Mouse (Mus musculus) kidney, postnatal 0 days (tissue): Measurements from ENCODE around the gene Arid2. TPM values are rescaled to one million over a fixed set of nuclear protein-coding genes. Genes with fewer than 3 reads are reported as not detected.
A peak's percentile ranks its signal among the peaks of the same experiment; 100 is the strongest.

Experiments
- ATAC-seq: fragments of 200-750 bp; cut with Nextera tagmentation; replicated peaks from 2 replicates; pipeline ENCODE4 v1.8.0; 2017; ENCODE audit warnings: low read depth, moderate number of reproducible peaks, moderate TSS enrichment, moderate library complexity; ENCODE audit not compliant: low FRiP score
- DNase-seq: peaks from one replicate; pipeline ENCODE4 v3.0.0-alpha.2; 2016; ENCODE audit warnings: low spot score
- H3K27ac ChIP-seq: fragments of 300-500 bp; sonication (generic); 2 replicates; pipeline ENCODE4 v1.5.1; 2014; ENCODE audit warnings: mild to moderate bottlenecking
- H3K27me3 ChIP-seq: fragments of 300-500 bp; sonication (generic); 2 replicates; pipeline ENCODE4 v1.6.1; 2014; ENCODE audit warnings: low read length, mixed read lengths; ENCODE audit not compliant: insufficient read depth
- H3K36me3 ChIP-seq: fragments of 300-500 bp; sonication (generic); 2 replicates; pipeline ENCODE4 v1.6.1; 2014; ENCODE audit warnings: low read length, mixed read lengths; ENCODE audit not compliant: insufficient read depth
- H3K4me1 ChIP-seq: fragments of 300-500 bp; sonication (generic); replicated peaks from 2 replicates; pipeline ENCODE4 v1.6.1; 2014; ENCODE audit warnings: antibody characterized with exemption, low read length, mixed read lengths; ENCODE audit not compliant: insufficient read depth
- H3K4me2 ChIP-seq: fragments of 300-500 bp; sonication (generic); 2 replicates; pipeline ENCODE4 v1.6.1; 2014; ENCODE audit warnings: mild to moderate bottlenecking, low read length, moderate library complexity, mixed read lengths
- H3K4me3 ChIP-seq: fragments of 300-500 bp; sonication (generic); replicated peaks from 2 replicates; pipeline ENCODE4 v1.5.1; 2014; ENCODE audit warnings: low read depth, low read length
- H3K9ac ChIP-seq: fragments of 300-500 bp; sonication (generic); 2 replicates; pipeline ENCODE4 v1.6.1; 2014; ENCODE audit warnings: low read depth, low read length
- H3K9me3 ChIP-seq: fragments of 300-500 bp; sonication (generic); replicated peaks from 2 replicates; pipeline ENCODE4 v1.6.1; 2016; ENCODE audit warnings: low read length, inconsistent platforms, mixed read lengths
- CTCF ChIP-seq: IDR thresholded peaks from 2 replicates; pipeline ENCODE4 v1.5.1; 2016; ENCODE audit warnings: antibody characterized with exemption, low read depth, mild to moderate bottlenecking, moderate library complexity
- WGBS: fragments of 180-500 bp; shearing (Covaris S2); extraction: QIAGEN DNeasy Blood & Tissue Kit; methylation state at CpG from one replicate; pipeline ENCODE4 v1.1.7; 2014; 5-methylcytosine and 5-hydroxymethylcytosine counted together
- polyA plus RNA-seq: library from polyadenylated mRNA; unstranded; fragments of >200 nt; fragmentation: Nextera tagmentation; extraction: Ambion mirVana; gene quantifications from 2 replicates; pipeline ENCODE4 v1.2.1, GENCODE M21; 2015

Arid2 gene
- polyA plus RNA-seq, 1 experiment from 2014 or later: 16.6 TPM

GRCm38 (mm10) chr15:96371311-96371710 is 84.0 kb downstream of the Arid2 start:
- ATAC-seq: no peak
- H3K4me1 ChIP-seq: no peaks in the 10 kb centered on the region
- no peaks in the 10 kb centered on the region for H3K9me3 ChIP-seq
- H3K27me3 ChIP-seq: no peaks in the 10 kb centered on the region
- H3K4me2 ChIP-seq: no peak overlapping the region
- no peak overlapping the region for H3K27ac ChIP-seq
- H3K4me3 ChIP-seq: no peak overlapping the region
- no peak for DNase-seq
- peaks cover 53% of the 10 kb centered on the region for H3K36me3 ChIP-seq
- no peak for TF ChIP-seq CTCF
- 95% methylated on average over 18 of the region's 18 CpGs for WGBS
- no peak overlapping the region for H3K9ac ChIP-seq

GRCm38 (mm10) chr15:96372628-96373027 is 85.3 kb downstream of the Arid2 start:
- no peak for TF ChIP-seq CTCF
- Histone ChIP-seq H3K4me3 (no peak overlapping the region), H3K36me3 (peaks cover 53% of the 10 kb centered on the region), H3K4me2 (no peak overlapping the region), H3K9ac (no peak overlapping the region), H3K27ac (no peak overlapping the region), H3K4me1 (no peaks in the 10 kb centered on the region), H3K9me3 (no peaks in the 10 kb centered on the region), H3K27me3 (no peaks in the 10 kb centered on the region)
- no peak for ATAC-seq
- DNase-seq: no peak
- WGBS: 90% methylated on average over 6 of the region's 6 CpGs

GRCm38 (mm10) chr15:96373161-96373560 is 85.8 kb downstream of the Arid2 start:
- ATAC-seq: no peak
- Histone ChIP-seq H3K4me1 (no peaks in the 10 kb centered on the region), H3K36me3 (peaks cover 48% of the 10 kb centered on the region), H3K27ac (no peak overlapping the region), H3K4me2 (no peak overlapping the region), H3K9me3 (no peaks in the 10 kb centered on the region), H3K9ac (no peak overlapping the region), H3K27me3 (no peaks in the 10 kb centered on the region), H3K4me3 (no peak overlapping the region)
- WGBS: 93% methylated on average over 5 of the region's 5 CpGs
- no peak for DNase-seq
- TF ChIP-seq CTCF: peak; percentile 11; the same call in 1 of the 2 replicates

- no peak for ATAC-seq
- Histone ChIP-seq H3K27ac (no peak overlapping the region), H3K4me2 (no peak overlapping the region), H3K9ac (no peak overlapping the region), H3K9me3 (no peaks in the 10 kb centered on the region), H3K4me3 (no peak overlapping the region), H3K36me3 (peaks cover 28% of the 10 kb centered on the region), H3K4me1 (no peaks in the 10 kb centered on the region), H3K27me3 (no peaks in the 10 kb centered on the region)
- TF ChIP-seq CTCF: no peak
- DNase-seq: no peak
- WGBS: 92% methylated on average over 2 of the region's 2 CpGs
Observed at GRCm38 (mm10) chr15:96376214-96376613, 88.9 kb downstream of the Arid2 start.

DNA sequence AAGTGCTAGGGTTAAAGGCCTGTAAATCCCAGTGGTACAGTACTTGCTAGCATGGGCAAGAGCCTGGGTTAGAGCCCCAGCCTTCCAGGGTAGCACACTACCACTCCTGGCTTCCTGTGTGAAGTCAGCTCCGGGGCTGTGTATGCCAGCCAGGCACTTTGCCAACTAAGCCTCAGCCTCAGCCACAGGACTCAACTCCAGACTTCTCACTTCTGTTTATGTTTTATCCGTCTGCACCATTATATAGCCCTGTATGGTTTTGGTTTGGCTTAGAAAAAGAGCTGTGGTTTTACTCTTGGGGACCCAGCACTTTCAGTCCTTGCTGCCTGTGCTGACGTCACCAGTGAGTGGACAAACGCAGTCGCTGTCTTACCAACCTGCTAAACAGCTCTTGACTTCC is 89.9 kb downstream of the Arid2 start:
- H3K4me2 ChIP-seq: no peak overlapping the region
- no peaks in the 10 kb centered on the region for H3K9me3 ChIP-seq
- H3K9ac ChIP-seq: no peak overlapping the region
- no peak for DNase-seq
- H3K36me3 ChIP-seq: peaks cover 22% of the 10 kb centered on the region
- no peaks in the 10 kb centered on the region for H3K27me3 ChIP-seq
- 82% methylated on average over 5 of the region's 5 CpGs for WGBS
- no peak overlapping the region for H3K4me3 ChIP-seq
- no peaks in the 10 kb centered on the region for H3K4me1 ChIP-seq
- ATAC-seq: no peak
- TF ChIP-seq CTCF: no peak
- no peak overlapping the region for H3K27ac ChIP-seq

GRCm38 (mm10) chr15:96377701-96378100 is 90.4 kb downstream of the Arid2 start:
- no peak for ATAC-seq
- H3K27ac ChIP-seq: no peak overlapping the region
- H3K4me3 ChIP-seq: no peak overlapping the region
- no peaks in the 10 kb centered on the region for H3K27me3 ChIP-seq
- no peak overlapping the region for H3K4me2 ChIP-seq
- H3K4me1 ChIP-seq: no peaks in the 10 kb centered on the region
- DNase-seq: no peak
- no peak overlapping the region for H3K9ac ChIP-seq
- peaks cover 20% of the 10 kb centered on the region; the same call in 1 of the 2 replicates for H3K36me3 ChIP-seq
- TF ChIP-seq CTCF: no peak
- H3K9me3 ChIP-seq: no peaks in the 10 kb centered on the region
- WGBS: 90% methylated on average over 7 of the region's 7 CpGs

DNA sequence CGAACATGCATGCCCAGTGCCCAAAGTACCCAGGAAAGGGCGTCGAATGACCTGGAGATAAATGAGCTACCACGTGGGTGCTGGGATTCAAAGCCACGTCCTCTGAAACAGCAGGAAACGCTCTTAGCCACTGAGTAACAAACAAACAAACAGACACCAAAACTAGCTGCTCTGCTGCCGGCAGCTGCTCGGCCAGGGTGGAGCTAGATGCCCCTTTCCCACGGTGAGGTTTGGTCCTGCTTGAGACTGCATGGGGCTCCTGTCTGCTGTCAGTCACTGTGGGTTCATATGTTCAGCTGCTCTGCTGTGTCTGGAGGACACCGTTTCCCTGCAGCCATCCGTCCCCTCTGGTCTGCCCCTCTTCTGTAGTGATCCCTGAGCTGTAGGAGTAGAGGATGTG is 94.9 kb downstream of the Arid2 start:
- H3K9ac ChIP-seq: no peak overlapping the region

More for the DNA sequence above, 94.9 kb downstream of the Arid2 start:
- ATAC-seq (no peak), DNase-seq (no peak)
- Histone ChIP-seq H3K36me3 (peaks cover 26% of the 10 kb centered on the region; the same call in 1 of the 2 replicates), H3K27ac (no peak overlapping the region), H3K4me2 (no peak overlapping the region), H3K27me3 (no peaks in the 10 kb centered on the region), H3K4me3 (no peak overlapping the region), H3K9me3 (no peaks in the 10 kb centered on the region), H3K4me1 (no peaks in the 10 kb centered on the region)
- 91% methylated on average over 11 of the region's 11 CpGs for WGBS
- no peak for TF ChIP-seq CTCF
